Mouse (Mus musculus): ENCODE data around the gene Sf3a2. TPM values are rescaled to one million over a fixed set of nuclear protein-coding genes. Genes with fewer than 3 reads are reported as not detected.
"Not testable (repeated sequence)": the region's sequence is repeated elsewhere in the genome, so short reads cannot be mapped to it uniquely, and the experiment has no call there.

Sf3a2 gene
- polyA plus RNA-seq, 1 experiment from 2014 or later = 39.0 TPM

DNA sequence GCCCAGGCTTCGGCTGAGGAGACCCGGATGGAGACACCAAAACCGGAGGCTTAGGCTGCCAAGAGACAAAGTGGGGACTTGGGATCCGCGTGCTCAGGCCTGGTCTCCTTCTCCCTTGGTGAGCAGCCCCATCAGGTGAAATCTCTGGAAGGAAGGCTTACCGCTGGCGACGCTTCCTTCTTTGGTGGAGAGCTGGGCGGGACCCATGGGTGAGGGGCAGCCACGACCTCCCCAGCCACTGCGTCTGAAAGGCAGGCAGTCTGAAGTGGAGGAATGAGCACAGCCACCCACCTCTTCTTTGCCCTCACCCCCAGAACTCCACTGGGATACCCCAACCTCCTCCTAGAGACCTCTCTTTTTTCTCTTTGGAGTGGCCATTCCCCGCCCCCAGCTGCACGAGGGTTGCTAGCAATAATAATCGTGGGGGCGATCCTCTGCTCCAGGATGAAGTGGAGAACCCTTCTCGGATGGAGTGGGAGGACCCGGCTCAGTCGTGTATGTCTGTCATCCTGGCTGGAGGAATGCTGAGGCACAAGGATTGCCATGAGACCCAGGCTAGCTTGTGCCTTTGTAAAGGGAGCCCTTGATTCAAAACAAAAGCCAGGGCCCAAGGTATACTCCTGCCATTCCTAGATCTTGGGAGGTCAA lies 11.1 kb downstream of the Sf3a2 start:
- Histone ChIP-seq H3K4me2 (replicated peaks; ENCODE audit: low read depth) (peak overlapping the region; percentile 44), H3K9ac (ENCODE audit: low read depth, low read length) (0 out of 2 replicates have a peak overlapping the region, but pooled peaks have one; percentile 17), H3K27me3 (replicated peaks; ENCODE audit: control insufficient read depth, insufficient read depth, low read length) (peaks cover 20% of the 10 kb centered on the region), H3K9me3 (ENCODE audit: control insufficient read depth) (no peaks in the 10 kb centered on the region), H3K36me3 (ENCODE audit: control insufficient read depth, insufficient read depth) (peaks cover 12% of the 10 kb centered on the region), H3K4me3 (ENCODE audit: low read depth, low read length) (no peak overlapping the region; the same call in 1 of the 2 replicates), H3K27ac (ENCODE audit: low read depth, low read length) (no peak overlapping the region), H3K4me1 (replicated peaks; ENCODE audit: control insufficient read depth, insufficient read depth, low read length) (0 out of 2 replicates have a peak, but pooled peaks cover 13% of the 10 kb centered on the region)
- WGBS = 18% methylated on average over 18 of the region's 18 CpGs
- no peak for TF ChIP-seq CTCF (IDR thresholded peaks at IDR 0.05; ENCODE audit: low read depth)
- ATAC-seq = no peak

DNA sequence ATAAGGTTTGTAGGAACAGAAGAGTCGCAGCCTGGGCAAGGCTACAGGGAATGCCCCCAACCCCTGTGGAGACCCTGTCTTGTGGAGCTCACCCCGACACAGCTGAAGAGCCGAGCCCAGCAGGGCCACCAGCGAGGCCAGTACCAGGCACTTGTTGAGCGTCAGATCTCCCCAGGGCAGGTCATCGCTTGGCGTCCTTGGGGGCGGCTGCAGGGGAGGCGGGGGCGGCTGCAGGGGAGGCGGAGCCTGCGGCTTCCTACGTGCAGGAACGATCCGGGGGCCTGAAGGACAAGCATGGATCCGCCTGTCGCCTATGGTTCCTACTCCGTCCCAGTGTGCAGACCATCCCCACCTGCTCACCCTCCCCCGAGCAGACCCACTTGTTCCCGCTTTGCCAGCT lies 12.1 kb downstream of the Sf3a2 start:
- Histone ChIP-seq H3K4me3 (ENCODE audit: low read depth, low read length) (no peak overlapping the region), H3K4me2 (replicated peaks; ENCODE audit: low read depth) (peak overlapping the region; percentile 43), H3K9me3 (ENCODE audit: control insufficient read depth) (no peaks in the 10 kb centered on the region), H3K9ac (ENCODE audit: low read depth, low read length) (no peak overlapping the region), H3K27me3 (replicated peaks; ENCODE audit: control insufficient read depth, insufficient read depth, low read length) (peaks cover 20% of the 10 kb centered on the region), H3K4me1 (replicated peaks; ENCODE audit: control insufficient read depth, insufficient read depth, low read length) (0 out of 2 replicates have a peak, but pooled peaks cover 13% of the 10 kb centered on the region), H3K36me3 (ENCODE audit: control insufficient read depth, insufficient read depth) (peaks cover 2% of the 10 kb centered on the region; the same call in 1 of the 2 replicates), H3K27ac (ENCODE audit: low read depth, low read length) (no peak overlapping the region)
- 7% methylated on average over 18 of the region's 20 CpGs for WGBS
- no peak for ATAC-seq
- no peak for TF ChIP-seq CTCF (IDR thresholded peaks at IDR 0.05; ENCODE audit: low read depth)

DNA sequence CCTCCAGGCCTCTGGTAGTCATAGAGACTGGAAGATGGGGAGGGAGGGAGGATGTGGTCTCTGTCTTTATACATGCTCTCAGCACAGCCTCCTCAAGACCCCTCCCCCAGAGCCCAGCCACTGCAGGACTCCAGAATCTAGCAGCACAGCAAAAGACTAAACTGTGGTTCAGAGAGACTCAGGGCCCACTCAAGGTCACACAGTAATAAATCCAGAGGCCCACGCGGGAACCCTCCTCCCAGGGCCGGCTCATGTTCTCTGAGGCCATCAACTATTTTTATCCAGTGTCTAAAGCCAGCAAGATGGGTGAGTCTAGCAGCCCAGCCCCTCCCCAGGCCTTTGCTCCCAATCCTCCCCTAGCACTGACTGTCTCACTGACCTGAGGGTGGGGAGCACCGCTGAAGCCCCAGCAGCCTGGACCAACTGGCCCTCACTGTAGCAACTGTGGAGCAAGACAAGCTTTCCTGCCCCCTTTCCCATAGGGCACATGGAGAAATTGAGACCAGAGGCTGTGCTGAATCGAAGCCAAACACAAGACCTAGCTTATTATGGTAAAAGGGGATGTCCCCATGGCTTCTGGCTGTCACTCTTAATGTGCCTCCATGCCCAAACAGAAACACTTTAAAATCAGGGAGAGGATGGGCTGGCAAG lies 14.5 kb downstream of the Sf3a2 start:
- H3K27me3 ChIP-seq (replicated peaks; ENCODE audit: control insufficient read depth, insufficient read depth, low read length) = peaks cover 12% of the 10 kb centered on the region
- no peak overlapping the region for H3K4me2 ChIP-seq (replicated peaks; ENCODE audit: low read depth)
- no peaks in the 10 kb centered on the region for H3K36me3 ChIP-seq (ENCODE audit: control insufficient read depth, insufficient read depth)
- no peak for TF ChIP-seq CTCF (IDR thresholded peaks at IDR 0.05; ENCODE audit: low read depth)
- H3K9me3 ChIP-seq (ENCODE audit: control insufficient read depth) = no peaks in the 10 kb centered on the region
- H3K4me3 ChIP-seq (ENCODE audit: low read depth, low read length) = no peak overlapping the region
- H3K4me1 ChIP-seq (replicated peaks; ENCODE audit: control insufficient read depth, insufficient read depth, low read length) = 0 out of 2 replicates have a peak, but pooled peaks cover 13% of the 10 kb centered on the region
- WGBS = 25% methylated on average over 5 of the region's 5 CpGs
- no peak overlapping the region for H3K9ac ChIP-seq (ENCODE audit: low read depth, low read length)
- H3K27ac ChIP-seq (ENCODE audit: low read depth, low read length) = no peak overlapping the region
- no peak for ATAC-seq

DNA sequence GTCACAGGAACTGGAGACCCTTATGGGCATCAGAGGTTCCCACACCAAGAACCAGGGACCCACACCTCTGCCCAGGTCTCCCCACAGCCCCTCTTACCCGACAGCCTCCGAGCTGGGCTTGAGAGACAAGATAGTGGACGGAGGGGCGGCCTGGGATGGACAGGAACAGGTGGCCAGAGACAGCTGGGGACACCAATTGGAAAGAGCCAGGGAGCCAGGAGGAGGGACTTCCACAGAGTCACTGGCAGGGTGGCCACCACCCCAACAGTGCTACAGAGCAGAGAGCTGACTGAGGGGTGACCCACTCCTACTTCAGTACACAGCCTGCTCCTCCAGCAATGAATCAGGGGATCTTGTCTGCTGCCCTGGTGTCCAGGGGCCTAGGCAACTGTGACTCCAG lies 15.4 kb downstream of the Sf3a2 start, which contains the start of gene Jsrp1:
Jsrp1 (minus strand) TSS at position 133 of the 400 bp plus-strand sequence.
- H3K27me3 ChIP-seq (replicated peaks; ENCODE audit: control insufficient read depth, insufficient read depth, low read length) = peaks cover 9% of the 10 kb centered on the region
- WGBS = 76% methylated on average over 4 of the region's 4 CpGs
- H3K9me3 ChIP-seq (ENCODE audit: control insufficient read depth) = no peaks in the 10 kb centered on the region
- no peak for ATAC-seq
- no peak within 1 kb of the TSS for H3K27ac ChIP-seq (ENCODE audit: low read depth, low read length)
- no peak for TF ChIP-seq CTCF (IDR thresholded peaks at IDR 0.05; ENCODE audit: low read depth)
- no peak within 1 kb of the TSS for H3K9ac ChIP-seq (ENCODE audit: low read depth, low read length)
- H3K36me3 ChIP-seq (ENCODE audit: control insufficient read depth, insufficient read depth) = no peaks in the 10 kb centered on the region
- no peak within 1 kb of the TSS for H3K4me3 ChIP-seq (ENCODE audit: low read depth, low read length)
- no peak within 1 kb of the TSS for H3K4me2 ChIP-seq (replicated peaks; ENCODE audit: low read depth)
- H3K4me1 ChIP-seq (replicated peaks; ENCODE audit: control insufficient read depth, insufficient read depth, low read length) = 0 out of 2 replicates have a peak, but pooled peaks cover 11% of the 10 kb centered on the region

DNA sequence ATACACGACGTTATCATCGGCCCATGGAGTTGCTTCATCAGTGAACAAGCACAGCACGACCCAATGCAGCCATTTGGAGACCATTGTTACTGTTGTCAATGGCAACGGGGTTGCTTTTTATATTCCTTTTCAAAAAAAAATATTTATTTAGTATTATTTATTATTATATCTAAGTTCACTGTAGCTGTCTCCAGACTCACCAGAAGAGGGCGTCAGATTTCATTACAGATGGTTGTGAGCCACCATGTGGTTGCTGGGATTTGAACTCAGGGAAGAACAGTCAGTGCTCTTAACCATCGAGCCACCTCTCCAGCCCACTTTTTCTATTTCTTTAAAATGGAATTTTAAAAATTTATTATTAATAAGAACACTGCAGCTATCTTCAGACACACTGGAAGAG lies 16.8 kb downstream of the Sf3a2 start:
- no peak overlapping the region for H3K4me3 ChIP-seq (ENCODE audit: low read depth, low read length)
- H3K27ac ChIP-seq (ENCODE audit: low read depth, low read length) = no peak overlapping the region
- 56% methylated on average over 7 of the region's 7 CpGs for WGBS
- 0 out of 2 replicates have a peak, but pooled peaks cover 7% of the 10 kb centered on the region for H3K4me1 ChIP-seq (replicated peaks; ENCODE audit: control insufficient read depth, insufficient read depth, low read length)
- H3K36me3 ChIP-seq (ENCODE audit: control insufficient read depth, insufficient read depth) = no peaks in the 10 kb centered on the region
- ATAC-seq = no peak
- no peak for TF ChIP-seq CTCF (IDR thresholded peaks at IDR 0.05; ENCODE audit: low read depth)
- no peaks in the 10 kb centered on the region for H3K27me3 ChIP-seq (replicated peaks; ENCODE audit: control insufficient read depth, insufficient read depth, low read length)
- no peak overlapping the region for H3K9ac ChIP-seq (ENCODE audit: low read depth, low read length)
- H3K9me3 ChIP-seq (ENCODE audit: control insufficient read depth) = no peaks in the 10 kb centered on the region
- no peak overlapping the region for H3K4me2 ChIP-seq (replicated peaks; ENCODE audit: low read depth)

DNA sequence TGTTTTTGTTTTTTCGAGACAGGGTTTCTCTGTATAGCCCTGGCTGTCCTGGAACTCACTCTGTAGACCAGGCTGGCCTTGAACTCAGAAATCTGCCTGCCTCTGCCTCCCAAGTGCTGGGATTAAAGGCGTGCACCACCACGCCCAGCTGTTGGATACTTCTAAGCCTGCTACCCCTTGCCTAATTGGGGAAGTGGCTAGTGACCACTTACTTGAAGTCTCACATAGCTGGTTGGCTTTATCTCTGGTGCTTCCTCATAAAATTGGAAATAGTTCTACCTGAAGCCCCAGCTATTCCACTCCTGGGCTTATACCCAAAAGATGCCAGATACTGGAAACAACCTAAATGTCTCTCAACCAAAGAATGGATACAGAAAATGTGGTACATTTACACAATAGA lies 18.3 kb downstream of the Sf3a2 start:
- not testable (repeated sequence) for H3K4me3 ChIP-seq (ENCODE audit: low read depth, low read length); H3K4me2 ChIP-seq (replicated peaks; ENCODE audit: low read depth); H3K36me3 ChIP-seq (ENCODE audit: control insufficient read depth, insufficient read depth); H3K9ac ChIP-seq (ENCODE audit: low read depth, low read length); H3K27ac ChIP-seq (ENCODE audit: low read depth, low read length); H3K27me3 ChIP-seq (replicated peaks; ENCODE audit: control insufficient read depth, insufficient read depth, low read length); ATAC-seq; H3K9me3 ChIP-seq (ENCODE audit: control insufficient read depth); H3K4me1 ChIP-seq (replicated peaks; ENCODE audit: control insufficient read depth, insufficient read depth, low read length)
- WGBS = 81% methylated on average over 3 of the region's 3 CpGs
